Mouse (Mus musculus) embryonic facial prominence, embryonic 15.5 days (tissue): ENCODE data around the gene Clstn3. TPM values are rescaled to one million over a fixed set of nuclear protein-coding genes. Genes with fewer than 3 reads are reported as not detected.
A peak's percentile ranks its signal among the peaks of the same experiment; 100 is the strongest.
"Not testable (repeated sequence)": the region's sequence is repeated elsewhere in the genome, so short reads cannot be mapped to it uniquely, and the experiment has no call there.

Experiments
- ATAC-seq: fragments of 200-750 bp; cut with Nextera tagmentation; 2 replicates; pipeline ENCODE4 v1.8.0; 2017; ENCODE audit warnings: low read depth, moderate TSS enrichment; ENCODE audit not compliant: insufficient number of reproducible peaks, low FRiP score, low TSS enrichment
- H3K27ac ChIP-seq: fragments of 300-500 bp; sonication (generic); replicated peaks from 2 replicates; pipeline ENCODE4 v1.5.1; 2015; ENCODE audit warnings: mild to moderate bottlenecking, inconsistent platforms
- H3K27me3 ChIP-seq: fragments of 300-500 bp; sonication (generic); 2 replicates; pipeline ENCODE4 v1.6.1; 2015; ENCODE audit warnings: inconsistent platforms
- H3K36me3 ChIP-seq: fragments of 300-500 bp; sonication (generic); 2 replicates; pipeline ENCODE4 v1.6.1; 2015; ENCODE audit warnings: mild to moderate bottlenecking, inconsistent platforms
- H3K4me1 ChIP-seq: fragments of 300-500 bp; sonication (generic); 2 replicates; pipeline ENCODE4 v1.6.1; 2015; ENCODE audit warnings: inconsistent platforms
- H3K4me2 ChIP-seq: fragments of 300-500 bp; sonication (generic); replicated peaks from 2 replicates; pipeline ENCODE4 v1.6.1; 2015; ENCODE audit warnings: mild to moderate bottlenecking, inconsistent platforms
- H3K4me3 ChIP-seq: fragments of 300-500 bp; sonication (generic); replicated peaks from 2 replicates; pipeline ENCODE4 v1.5.1; 2015; ENCODE audit warnings: mild to moderate bottlenecking, inconsistent platforms
- H3K9ac ChIP-seq: fragments of 300-500 bp; sonication (generic); 2 replicates; pipeline ENCODE4 v1.6.1; 2015; ENCODE audit warnings: inconsistent platforms
- H3K9me3 ChIP-seq: fragments of 300-500 bp; sonication (generic); replicated peaks from 2 replicates; pipeline ENCODE4 v1.6.1; 2016; ENCODE audit warnings: inconsistent platforms
- WGBS: fragments of 180-500 bp; shearing (Covaris S2); methylation state at CpG from one replicate; pipeline ENCODE4 v1.1.7; 2015; 5-methylcytosine and 5-hydroxymethylcytosine counted together
- polyA plus RNA-seq: library from polyadenylated mRNA; unstranded; fragments of >200 nt; fragmentation: Nextera tagmentation; extraction: Ambion mirVana; gene quantifications from 2 replicates; pipeline ENCODE4 v1.2.1, GENCODE M21; 2015

Clstn3 gene
- polyA plus RNA-seq, 1 experiment from 2014 or later, result 9.0 TPM

- Histone ChIP-seq H3K4me2 (no peak overlapping the region), H3K9ac (no peak overlapping the region), H3K9me3 (no peaks in the 10 kb centered on the region), H3K27ac (no peak overlapping the region), H3K4me3 (no peak overlapping the region), H3K36me3 (no peaks in the 10 kb centered on the region), H3K27me3 (no peaks in the 10 kb centered on the region), H3K4me1 (peaks cover 8% of the 10 kb centered on the region)
- no peak for ATAC-seq
- WGBS, result 74% methylated on average over 7 of the region's 7 CpGs
Observed at GRCm38 (mm10) chr6:124427289-124427688, 37.3 kb downstream of the Clstn3 start.

GRCm38 (mm10) chr6:124426604-124427003 lies 38.0 kb downstream of the Clstn3 start:
- ATAC-seq, result no peak
- H3K9me3 ChIP-seq, result no peaks in the 10 kb centered on the region
- 71% methylated on average over 3 of the region's 3 CpGs for WGBS
- no peak overlapping the region for H3K27ac ChIP-seq
- H3K4me2 ChIP-seq, result no peak overlapping the region
- H3K36me3 ChIP-seq, result no peaks in the 10 kb centered on the region
- H3K4me1 ChIP-seq, result peaks cover 8% of the 10 kb centered on the region
- H3K27me3 ChIP-seq, result no peaks in the 10 kb centered on the region
- H3K4me3 ChIP-seq, result no peak overlapping the region
- H3K9ac ChIP-seq, result no peak overlapping the region

DNA sequence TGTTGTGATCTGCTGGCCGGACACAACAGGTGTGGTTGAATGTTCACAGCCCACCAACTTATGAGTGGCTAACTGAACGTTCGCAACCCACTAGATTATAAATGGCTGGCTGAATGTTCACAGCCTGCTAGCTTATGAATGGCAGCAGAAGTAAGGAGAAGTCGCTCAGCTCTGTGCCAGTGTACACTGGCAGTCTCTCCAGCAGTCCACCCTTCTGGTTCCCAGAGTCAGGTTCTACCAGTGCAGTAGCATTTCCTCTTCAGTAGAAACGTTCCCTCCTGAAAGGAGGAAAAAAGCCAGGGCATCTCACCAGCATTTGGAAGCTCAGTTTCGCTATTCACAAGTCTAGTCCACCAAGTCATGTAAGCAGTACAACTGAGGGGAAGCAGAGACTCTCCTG lies 39.1 kb downstream of the Clstn3 start:
- no peaks in the 10 kb centered on the region for H3K9me3 ChIP-seq
- no peak overlapping the region for H3K4me2 ChIP-seq
- no peaks in the 10 kb centered on the region for H3K4me1 ChIP-seq
- H3K36me3 ChIP-seq, result no peaks in the 10 kb centered on the region
- no peak for ATAC-seq
- H3K4me3 ChIP-seq, result no peak overlapping the region
- H3K27ac ChIP-seq, result no peak overlapping the region
- no peaks in the 10 kb centered on the region for H3K27me3 ChIP-seq
- H3K9ac ChIP-seq, result no peak overlapping the region
- WGBS, result 71% methylated on average over 6 of the region's 6 CpGs

GRCm38 (mm10) chr6:124425042-124425441 lies 39.6 kb downstream of the Clstn3 start:
- not testable (repeated sequence) for ATAC-seq, H3K9ac ChIP-seq, H3K36me3 ChIP-seq, H3K9me3 ChIP-seq, H3K4me3 ChIP-seq, H3K4me2 ChIP-seq, H3K27me3 ChIP-seq, H3K4me1 ChIP-seq, H3K27ac ChIP-seq
- 56% methylated on average over 7 of the region's 7 CpGs for WGBS

GRCm38 (mm10) chr6:124424068-124424498 lies 40.5 kb downstream of the Clstn3 start:
- 53% methylated on average over 1 of the region's 1 CpGs for WGBS
- Histone ChIP-seq H3K9me3 (no peaks in the 10 kb centered on the region), H3K4me2 (no peak overlapping the region), H3K27me3 (no peaks in the 10 kb centered on the region), H3K9ac (no peak overlapping the region), H3K27ac (no peak overlapping the region), H3K36me3 (no peaks in the 10 kb centered on the region), H3K4me1 (no peaks in the 10 kb centered on the region), H3K4me3 (no peak overlapping the region)
- ATAC-seq, result no peak

GRCm38 (mm10) chr6:124418686-124419085 lies 45.9 kb downstream of the Clstn3 start:
- 82% methylated on average over 3 of the region's 3 CpGs for WGBS
- ATAC-seq, result no peak
- Histone ChIP-seq H3K9me3 (no peaks in the 10 kb centered on the region), H3K27me3 (no peaks in the 10 kb centered on the region), H3K36me3 (no peaks in the 10 kb centered on the region), H3K9ac (no peak overlapping the region), H3K27ac (no peak overlapping the region), H3K4me2 (no peak overlapping the region), H3K4me3 (no peak overlapping the region), H3K4me1 (peaks cover 13% of the 10 kb centered on the region)

- 4% methylated on average over 21 of the region's 21 CpGs for WGBS
- H3K9me3 ChIP-seq, result no peaks in the 10 kb centered on the region
- peak overlapping the region; percentile 48 for H3K9ac ChIP-seq
- peaks cover 19% of the 10 kb centered on the region for H3K4me1 ChIP-seq
- peak overlapping the region; percentile 83 for H3K4me2 ChIP-seq
- H3K36me3 ChIP-seq, result peaks cover 7% of the 10 kb centered on the region; the same call in 1 of the 2 replicates
- ATAC-seq, result peak; percentile 48
- peak overlapping the region; percentile 89 for H3K4me3 ChIP-seq
- no peaks in the 10 kb centered on the region for H3K27me3 ChIP-seq
- H3K27ac ChIP-seq, result peak overlapping the region; percentile 83
Observed at GRCm38 (mm10) chr6:124415347-124416088, 49.1 kb downstream of the Clstn3 start.

DNA sequence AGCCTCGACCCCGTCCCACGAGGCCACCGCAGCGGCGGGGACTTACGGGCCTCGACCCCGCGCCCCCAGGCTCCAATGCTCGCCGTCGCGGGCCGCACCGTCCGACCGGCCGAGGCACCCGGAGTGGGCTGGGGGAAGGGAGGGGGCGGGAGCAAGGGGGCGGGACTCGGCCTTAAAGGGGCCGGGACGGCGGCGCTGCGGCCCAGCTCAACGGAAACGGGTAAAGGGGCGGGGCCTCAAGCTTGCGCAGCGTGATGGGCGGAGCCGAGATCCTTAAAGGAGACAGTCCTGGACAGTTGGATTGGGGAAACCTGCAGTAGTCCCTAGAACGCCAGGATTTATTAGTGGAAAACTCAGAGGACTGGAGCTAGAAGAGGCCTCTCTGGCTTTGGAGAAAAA lies 49.7 kb downstream of the Clstn3 start, which contains the start of gene Pex5:
Gene Pex5, minus strand, starts transcription at position 141 of the 399 bp plus-strand sequence.
- Histone ChIP-seq H3K27ac (peak within 1 kb of the TSS; percentile 83), H3K4me1 (peaks cover 19% of the 10 kb centered on the region), H3K27me3 (no peaks in the 10 kb centered on the region), H3K9ac (peak within 1 kb of the TSS; percentile 85), H3K4me3 (peak within 1 kb of the TSS; percentile 89), H3K4me2 (peak within 1 kb of the TSS; percentile 83), H3K36me3 (peaks cover 7% of the 10 kb centered on the region; the same call in 1 of the 2 replicates), H3K9me3 (no peaks in the 10 kb centered on the region)
- WGBS, result under 1% methylated on average over 35 of the region's 36 CpGs
- peak; percentile 94 for ATAC-seq

DNA sequence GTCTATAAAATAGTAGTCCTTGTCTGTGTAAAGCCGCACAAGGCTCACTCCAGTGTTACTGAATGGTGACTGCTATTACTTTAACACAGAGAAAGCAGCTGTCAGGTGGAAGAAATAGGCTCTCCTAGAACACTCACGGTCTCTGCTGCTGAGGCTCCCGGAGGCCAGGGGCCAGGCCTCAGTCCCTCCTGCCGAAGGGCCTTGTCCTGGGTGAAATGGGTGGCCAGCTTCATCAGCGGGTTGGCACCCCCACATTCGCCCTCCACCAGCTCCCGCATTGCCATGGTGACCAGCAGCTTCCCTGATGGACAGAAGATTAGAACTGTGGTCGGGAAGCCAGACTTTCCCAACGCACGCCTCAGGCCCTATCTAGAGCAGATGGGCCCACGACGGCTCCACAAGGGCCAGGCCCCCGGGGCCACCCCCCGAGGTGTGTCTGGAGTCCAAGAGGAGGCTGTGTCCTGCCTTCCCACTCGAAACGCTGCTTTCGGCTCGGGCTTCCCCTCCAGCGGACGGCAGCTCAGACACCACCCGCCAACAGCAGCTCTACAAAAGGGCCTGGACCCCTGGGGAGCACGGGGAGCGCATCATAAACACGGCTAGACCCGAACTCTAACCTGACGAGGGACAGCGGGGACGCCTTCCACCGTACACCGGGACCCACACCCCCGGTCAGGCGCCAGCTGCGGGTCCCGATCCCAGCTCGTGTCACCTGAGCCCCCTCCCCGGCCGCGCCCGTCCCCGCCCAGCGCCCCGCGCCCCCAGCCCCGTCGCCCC lies 50.3 kb downstream of the Clstn3 start:
- no peaks in the 10 kb centered on the region for H3K27me3 ChIP-seq
- peaks cover 19% of the 10 kb centered on the region for H3K4me1 ChIP-seq
- peak; percentile 24 for ATAC-seq
- H3K36me3 ChIP-seq, result peaks cover 7% of the 10 kb centered on the region; the same call in 1 of the 2 replicates
- H3K27ac ChIP-seq, result peak overlapping the region; percentile 83
- peak overlapping the region; percentile 89 for H3K4me3 ChIP-seq
- H3K9me3 ChIP-seq, result no peaks in the 10 kb centered on the region
- WGBS, result 1% methylated on average over 45 of the region's 45 CpGs
- peak overlapping the region; percentile 83 for H3K4me2 ChIP-seq
- peak overlapping the region; percentile 85 for H3K9ac ChIP-seq

GRCm38 (mm10) chr6:124413770-124414149 lies 50.8 kb downstream of the Clstn3 start:
- H3K36me3 ChIP-seq, result peaks cover 7% of the 10 kb centered on the region; the same call in 1 of the 2 replicates
- no peaks in the 10 kb centered on the region for H3K9me3 ChIP-seq
- peak overlapping the region; percentile 85 for H3K9ac ChIP-seq
- WGBS, result 51% methylated on average over 3 of the region's 3 CpGs
- H3K4me3 ChIP-seq, result peak overlapping the region; percentile 89
- H3K27ac ChIP-seq, result peak overlapping the region; percentile 83; the same call in 1 of the 2 replicates
- no peak for ATAC-seq
- peak overlapping the region; percentile 83 for H3K4me2 ChIP-seq
- H3K27me3 ChIP-seq, result no peaks in the 10 kb centered on the region
- peaks cover 19% of the 10 kb centered on the region for H3K4me1 ChIP-seq

- no peak overlapping the region for H3K4me3 ChIP-seq
- H3K4me2 ChIP-seq, result no peak overlapping the region
- 0 out of 2 replicates have a peak, but pooled peaks cover 3% of the 10 kb centered on the region for H3K4me1 ChIP-seq
- 85% methylated on average over 5 of the region's 5 CpGs for WGBS
- no peaks in the 10 kb centered on the region for H3K27me3 ChIP-seq
- no peak overlapping the region for H3K27ac ChIP-seq
- no peak overlapping the region for H3K9ac ChIP-seq
- no peak for ATAC-seq
- H3K36me3 ChIP-seq, result peaks cover 41% of the 10 kb centered on the region
- H3K9me3 ChIP-seq, result no peaks in the 10 kb centered on the region
Observed at GRCm38 (mm10) chr6:124408355-124408754, 56.2 kb downstream of the Clstn3 start.
